9 mouse cellular contexts compared by ENCODE assay signal in genomic region chr19:58978401-58979171, GRCm38 (mm10). TPM values are rescaled to one million over a fixed set of nuclear protein-coding genes. Genes with fewer than 3 reads are reported as not detected.
DNase-seq lines count a peak whose midpoint lies in the region; ATAC-seq lines count a peak whose summit lies in the region.
"Had no signal": no experiment of that assay in that cellular context is flagged by ENCODE, and none has a peak within 500 bp of the region (broad histone marks: within the 10 kb centered on the region; RNA-seq: fewer than 3 reads in every experiment).

No protein-coding gene starts in this region.

- peaks cover 2% of the 10 kb centered on the region; the same call in 1 of the 2 replicates for H3K27me3 ChIP-seq in heart, embryonic 11.5 days (ENCODE audit: control insufficient read depth, insufficient read depth, low read length)
- H3K27me3 ChIP-seq in kidney, embryonic 16.5 days (ENCODE audit: insufficient read depth, low read length), result no peaks in the 10 kb centered on the region

- no peaks in the 10 kb centered on the region for H3K4me1 ChIP-seq in heart, embryonic 11.5 days (ENCODE audit: control insufficient read depth, insufficient read depth, low read length)
- H3K4me1 ChIP-seq in kidney, embryonic 16.5 days (ENCODE audit: insufficient read depth, low read length), result 0 out of 2 replicates have a peak, but pooled peaks cover 4% of the 10 kb centered on the region
- H3K4me1 ChIP-seq: neural tube, embryonic 12.5 days had no signal

- peak; percentile 95 for ATAC-seq in heart, embryonic 11.5 days (replicated peaks; ENCODE audit: insufficient number of reproducible peaks, low FRiP score, low TSS enrichment)
- no peak for ATAC-seq in kidney, embryonic 16.5 days (ENCODE audit: low FRiP score, low TSS enrichment)

- 58% methylated on average over 11 of the region's 11 CpGs for WGBS in heart, embryonic 11.5 days (ENCODE audit: insufficient replicate concordance)
- WGBS in kidney, embryonic 16.5 days, result 66% methylated on average over 11 of the region's 11 CpGs

- H3K36me3 ChIP-seq in heart, embryonic 11.5 days (ENCODE audit: control insufficient read depth, insufficient read depth, low read length), result no peaks in the 10 kb centered on the region
- H3K36me3 ChIP-seq in kidney, embryonic 16.5 days (ENCODE audit: insufficient read depth, low read length), result no peaks in the 10 kb centered on the region
- H3K36me3 ChIP-seq: neural tube, embryonic 12.5 days had no signal

- peak; percentile 43 for DNase-seq in right cerebral cortex, adult 18-20 months
- DNase-seq in right cerebral cortex, postnatal 4 days, result no peak
- peak; percentile 73 for DNase-seq in c-Kit-negative CD71-positive TER-119-positive erythroid progenitor cells, embryonic 14.5 days (ENCODE audit: low read depth, low spot score)
- DNase-seq in left cerebral cortex, postnatal 36 days (ENCODE audit: low spot score in 2 of 2), result peak; percentile 35 to 56
- peak; percentile 48 for DNase-seq in telencephalon, adult 2 months (ENCODE audit: low read depth, low spot score)
- no peak for DNase-seq in cerebellum, adult 9-10 months

- intact Hi-C loops in left cerebral cortex, postnatal 36 days (cut with DNase I), result no loop called here

- no peak overlapping the region for H3K4me3 ChIP-seq in heart, embryonic 11.5 days (ENCODE audit: low read depth, low read length)
- no peak overlapping the region for H3K4me3 ChIP-seq in kidney, embryonic 16.5 days (ENCODE audit: low read length)
- H3K4me3 ChIP-seq: neural tube, embryonic 12.5 days had no signal

- H3K9ac ChIP-seq in heart, embryonic 11.5 days (ENCODE audit: low read depth, low read length), result no peak overlapping the region
- H3K9ac ChIP-seq in kidney, embryonic 16.5 days (replicated peaks; ENCODE audit: low read length), result no peak overlapping the region
- H3K9ac ChIP-seq: neural tube, embryonic 12.5 days had no signal

- H3K9me3 ChIP-seq in heart, embryonic 11.5 days (replicated peaks; ENCODE audit: control insufficient read depth, low read length), result no peaks in the 10 kb centered on the region
- H3K9me3 ChIP-seq in kidney, embryonic 16.5 days (ENCODE audit: low read length), result no peaks in the 10 kb centered on the region
- H3K9me3 ChIP-seq: neural tube, embryonic 12.5 days had no signal

- H3K27ac ChIP-seq in heart, embryonic 11.5 days (ENCODE audit: low read depth, low read length), result no peak overlapping the region
- H3K27ac ChIP-seq in kidney, embryonic 16.5 days (ENCODE audit: low read length), result no peak overlapping the region
- H3K27ac ChIP-seq: neural tube, embryonic 12.5 days had no signal

- no peak overlapping the region for H3K4me2 ChIP-seq in heart, embryonic 11.5 days
- no peak overlapping the region for H3K4me2 ChIP-seq in kidney, embryonic 16.5 days (replicated peaks; ENCODE audit: low read depth, low read length)
- H3K4me2 ChIP-seq: neural tube, embryonic 12.5 days had no signal

RNA-seq across cellular contexts. Expression of gene Hspa12a, which starts 35.1 kb away (rescaled TPM):
- 4.0 and 4.6 TPM in 2 replicates for polyA plus RNA-seq in heart, embryonic 11.5 days (2014; fragmentation: Nextera tagmentation; extraction: Ambion mirVana)
- total RNA-seq in left cerebral cortex, postnatal 36 days (2021), result 100 to 1,000 TPM; 217 to 223 TPM
- 18.1 TPM in 2 replicates for polyA plus RNA-seq in kidney, embryonic 16.5 days (2015; fragmentation: Nextera tagmentation; extraction: Ambion mirVana)

RNA-seq across cellular contexts. Expression of gene Eno4, which starts 35.4 kb away (rescaled TPM):
- 0.35 and 0.42 TPM in 2 replicates for polyA plus RNA-seq in heart, embryonic 11.5 days (2014; fragmentation: Nextera tagmentation; extraction: Ambion mirVana)
- 1 to 10 TPM; 2.2 to 2.4 TPM for total RNA-seq in left cerebral cortex, postnatal 36 days (2021)
- 0.64 and 0.85 TPM in 2 replicates for polyA plus RNA-seq in kidney, embryonic 16.5 days (2015; fragmentation: Nextera tagmentation; extraction: Ambion mirVana)

Comparison
In these comparisons a context has a peak if more than half of its experiments do, and no peak if none do; other contexts are left out.
1. DNase-seq: peak in right cerebral cortex, adult 18-20 months (single experiment), c-Kit-negative CD71-positive TER-119-positive erythroid progenitor cells, embryonic 14.5 days (single experiment), left cerebral cortex, postnatal 36 days (2 of 2) and telencephalon, adult 2 months (single experiment); none in right cerebral cortex, postnatal 4 days (single experiment) and cerebellum, adult 9-10 months (single experiment).